Mouse (Mus musculus) stomach, embryonic 15.5 days (tissue): ENCODE data around the gene B4galnt1. TPM values are rescaled to one million over a fixed set of nuclear protein-coding genes. Genes with fewer than 3 reads are reported as not detected.
A peak's percentile ranks its signal among the peaks of the same experiment; 100 is the strongest.

Experiments
- ATAC-seq: fragments of 200-750 bp; cut with Nextera tagmentation; 2 replicates; pipeline ENCODE4 v1.8.0; 2017; ENCODE audit warnings: low read depth, moderate number of reproducible peaks, moderate TSS enrichment; ENCODE audit not compliant: insufficient read depth, low FRiP score
- H3K27ac ChIP-seq: fragments of 300-500 bp; sonication (generic); 2 replicates; pipeline ENCODE4 v1.5.1; 2015; ENCODE audit warnings: mild to moderate bottlenecking, inconsistent platforms
- H3K27me3 ChIP-seq: fragments of 300-500 bp; sonication (generic); replicated peaks from 2 replicates; pipeline ENCODE4 v1.6.1; 2015; ENCODE audit warnings: inconsistent platforms
- H3K36me3 ChIP-seq: fragments of 300-500 bp; sonication (generic); 2 replicates; pipeline ENCODE4 v1.6.1; 2015; ENCODE audit warnings: inconsistent platforms
- H3K4me1 ChIP-seq: fragments of 300-500 bp; sonication (generic); 2 replicates; pipeline ENCODE4 v1.6.1; 2015; ENCODE audit warnings: inconsistent platforms
- H3K4me2 ChIP-seq: fragments of 300-500 bp; sonication (generic); 2 replicates; pipeline ENCODE4 v1.6.1; 2015; ENCODE audit warnings: mild to moderate bottlenecking, inconsistent platforms
- H3K4me3 ChIP-seq: fragments of 300-500 bp; sonication (generic); replicated peaks from 2 replicates; pipeline ENCODE4 v1.5.1; 2015; ENCODE audit warnings: inconsistent platforms
- H3K9ac ChIP-seq: fragments of 300-500 bp; sonication (generic); 2 replicates; pipeline ENCODE4 v1.6.1; 2015; ENCODE audit warnings: inconsistent platforms
- H3K9me3 ChIP-seq: fragments of 300-500 bp; sonication (generic); 2 replicates; pipeline ENCODE4 v1.6.1; 2016; ENCODE audit warnings: inconsistent platforms
- WGBS: fragments of 180-500 bp; shearing (Covaris S2); methylation state at CpG from one replicate; pipeline ENCODE4 v1.1.7; 2015; 5-methylcytosine and 5-hydroxymethylcytosine counted together
- polyA plus RNA-seq: library from polyadenylated mRNA; unstranded; fragments of >200 nt; fragmentation: Nextera tagmentation; extraction: Ambion mirVana; gene quantifications from 2 replicates; pipeline ENCODE4 v1.2.1, GENCODE M21; 2015

B4galnt1 gene
- polyA plus RNA-seq = 29.4 and 31.4 TPM in 2 replicates

- Histone ChIP-seq H3K9ac (peak within 1 kb of the TSS; percentile 77), H3K27ac (peak within 1 kb of the TSS; percentile 74), H3K36me3 (no peaks in the 10 kb centered on the region), H3K4me3 (peak within 1 kb of the TSS; percentile 57), H3K27me3 (peaks cover 42% of the 10 kb centered on the region), H3K4me1 (peaks cover 16% of the 10 kb centered on the region), H3K4me2 (peak within 1 kb of the TSS; percentile 100), H3K9me3 (no peaks in the 10 kb centered on the region)
- peak; percentile 84 for ATAC-seq
- WGBS = 3% methylated on average over 50 of the region's 52 CpGs
These were observed at the start of gene B4galnt1 for GRCm38 (mm10) chr10:127164631-127165353. B4galnt1 (plus strand) TSS chr10:127165225.

DNA sequence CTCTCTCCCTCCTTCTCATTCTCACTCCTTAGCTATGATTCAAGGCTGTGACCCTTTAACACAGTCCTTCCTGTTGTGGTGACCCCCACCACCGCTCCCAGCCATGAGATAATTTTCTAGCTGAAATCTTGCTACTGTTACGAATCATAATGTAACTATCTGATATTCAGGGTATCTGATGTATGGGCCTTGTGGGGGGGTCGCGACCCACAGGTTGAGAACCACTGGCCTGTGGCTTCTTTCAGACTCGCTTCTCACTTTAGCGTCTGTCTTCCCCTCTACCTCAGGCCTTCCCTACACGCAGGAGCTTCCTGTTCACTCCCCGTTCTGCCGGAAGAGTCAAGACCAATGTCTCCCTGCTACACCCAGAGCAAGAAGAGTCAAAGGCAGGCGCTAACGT lies 46.6 kb upstream of the B4galnt1 start:
- 89% methylated on average over 11 of the region's 11 CpGs for WGBS
- Histone ChIP-seq H3K4me2 (no peak overlapping the region), H3K27ac (no peak overlapping the region), H3K36me3 (peaks cover 24% of the 10 kb centered on the region), H3K9ac (no peak overlapping the region), H3K27me3 (no peaks in the 10 kb centered on the region), H3K4me3 (no peak overlapping the region), H3K9me3 (no peaks in the 10 kb centered on the region), H3K4me1 (peaks cover 6% of the 10 kb centered on the region; the same call in 1 of the 2 replicates)
- no peak for ATAC-seq

DNA sequence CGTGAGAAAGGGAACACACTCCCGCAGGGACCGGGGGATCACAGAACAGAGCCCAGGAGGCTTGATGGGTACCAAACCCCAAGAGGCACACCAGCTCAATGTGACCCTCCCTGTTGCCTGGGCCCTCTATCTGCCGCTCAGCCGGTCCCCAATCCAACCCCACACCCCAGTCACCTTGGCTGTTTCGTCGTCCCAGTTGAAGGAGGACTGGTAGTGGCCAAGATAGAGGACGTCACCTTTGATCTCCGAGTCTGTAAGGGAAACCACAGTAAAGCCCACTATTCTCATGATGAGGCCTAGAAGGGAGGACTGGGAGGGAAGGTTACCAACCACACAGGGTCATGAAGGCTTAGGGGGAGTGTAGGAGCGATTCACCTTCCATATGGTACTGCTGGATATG lies 45.8 kb upstream of the B4galnt1 start:
- Histone ChIP-seq H3K4me1 (peaks cover 6% of the 10 kb centered on the region; the same call in 1 of the 2 replicates), H3K4me2 (no peak overlapping the region), H3K9ac (no peak overlapping the region), H3K27ac (no peak overlapping the region), H3K9me3 (no peaks in the 10 kb centered on the region), H3K4me3 (no peak overlapping the region), H3K27me3 (no peaks in the 10 kb centered on the region), H3K36me3 (peaks cover 24% of the 10 kb centered on the region)
- no peak for ATAC-seq
- 89% methylated on average over 10 of the region's 10 CpGs for WGBS

DNA sequence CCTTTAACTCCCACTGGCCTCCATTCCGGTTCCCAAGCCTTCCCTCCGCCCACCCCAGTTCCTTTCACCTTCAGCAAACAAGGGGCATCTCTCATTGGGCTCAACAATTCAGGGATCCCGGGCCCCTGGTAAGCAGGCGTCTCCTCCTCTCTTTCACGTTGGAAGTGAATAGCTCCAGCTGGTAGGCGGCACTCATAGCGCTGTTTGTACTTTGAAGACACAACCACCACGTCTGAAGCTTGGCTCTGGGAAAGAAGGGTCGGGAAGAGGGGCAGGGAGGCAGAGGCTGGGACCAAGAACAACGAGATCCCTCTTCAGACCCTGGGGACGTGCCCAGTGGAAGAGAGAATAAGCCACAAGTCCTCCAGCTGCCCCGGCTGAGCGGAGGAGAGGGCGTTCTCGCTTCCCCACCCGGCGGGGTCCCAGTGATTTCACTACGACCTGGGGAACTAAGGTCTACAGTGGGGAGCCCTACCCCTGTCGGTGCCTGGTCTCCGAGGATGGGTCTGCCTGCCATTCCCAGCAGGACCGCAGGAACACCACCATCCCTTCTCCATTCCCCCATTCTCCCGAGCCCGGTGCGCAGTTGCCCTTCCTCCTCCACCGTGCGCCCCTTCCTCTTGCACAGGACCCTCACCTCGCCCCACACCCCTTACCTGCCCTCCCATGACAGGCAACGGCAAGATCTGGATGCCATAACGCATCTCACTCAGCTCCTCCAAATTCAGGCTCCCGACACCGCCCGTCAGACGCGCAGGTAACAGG lies 44.5 kb upstream of the B4galnt1 start:
- peak overlapping the region; percentile 95 for H3K4me2 ChIP-seq
- peak overlapping the region; percentile 77 for H3K9ac ChIP-seq
- peaks cover 6% of the 10 kb centered on the region; the same call in 1 of the 2 replicates for H3K4me1 ChIP-seq
- no peaks in the 10 kb centered on the region for H3K27me3 ChIP-seq
- H3K36me3 ChIP-seq = peaks cover 21% of the 10 kb centered on the region
- no peak overlapping the region for H3K27ac ChIP-seq
- no peaks in the 10 kb centered on the region for H3K9me3 ChIP-seq
- peak; percentile 11; the same call in 1 of the 2 replicates for ATAC-seq
- 4% methylated on average over 34 of the region's 34 CpGs for WGBS
- peak overlapping the region; percentile 96 for H3K4me3 ChIP-seq

DNA sequence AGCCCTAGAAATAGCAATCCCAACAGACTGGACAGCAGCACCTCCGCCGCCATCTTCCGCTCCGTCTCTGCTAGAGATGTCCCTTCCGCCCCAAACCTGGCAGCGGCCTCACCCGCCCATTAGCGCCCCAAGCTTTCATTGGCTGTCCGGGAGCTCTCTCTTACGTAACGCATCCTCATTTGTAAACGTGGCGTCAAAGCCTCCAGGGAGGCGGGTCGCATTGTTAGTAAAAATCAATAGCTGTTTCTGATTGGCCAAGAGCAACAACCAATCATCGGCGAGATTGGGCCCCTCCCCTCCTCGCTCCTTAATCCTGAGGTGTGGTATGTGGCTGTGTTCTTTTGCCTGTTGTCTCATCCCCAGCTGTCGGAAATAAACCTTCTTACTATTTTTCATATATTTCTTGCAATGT lies 44.0 kb upstream of the B4galnt1 start, which contains the start of gene Os9:
TSS of gene Os9 (minus strand) at position 66 of the 412 bp plus-strand sequence.
- Histone ChIP-seq H3K4me1 (peaks cover 6% of the 10 kb centered on the region; the same call in 1 of the 2 replicates), H3K4me3 (peak within 1 kb of the TSS; percentile 96), H3K27me3 (no peaks in the 10 kb centered on the region), H3K27ac (no peak within 1 kb of the TSS), H3K9ac (peak within 1 kb of the TSS; percentile 77), H3K4me2 (peak within 1 kb of the TSS; percentile 95), H3K9me3 (no peaks in the 10 kb centered on the region), H3K36me3 (peaks cover 15% of the 10 kb centered on the region)
- under 1% methylated on average over 19 of the region's 19 CpGs for WGBS
- ATAC-seq = peak; percentile 98

DNA sequence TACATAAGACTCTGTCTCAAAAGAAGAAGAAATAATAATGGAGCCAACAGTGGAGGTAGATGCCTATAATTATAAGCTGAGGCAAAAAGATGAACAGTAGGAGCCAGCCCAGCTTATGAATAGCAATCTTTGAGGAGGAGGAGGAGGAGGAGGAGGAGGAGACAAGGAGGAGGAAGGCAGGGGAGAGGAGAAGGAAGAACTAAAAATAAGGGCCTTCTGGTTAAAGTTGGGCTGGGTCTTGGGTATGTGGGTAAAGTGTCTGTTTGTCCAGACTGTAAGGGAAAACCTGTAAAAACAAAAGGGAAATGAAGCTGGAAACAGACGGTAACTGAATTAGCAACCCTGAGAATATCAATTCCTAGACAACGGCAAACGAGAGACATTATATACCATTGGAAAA lies 43.0 kb upstream of the B4galnt1 start:
- no peak for ATAC-seq
- Histone ChIP-seq H3K4me1 (peaks cover 6% of the 10 kb centered on the region; the same call in 1 of the 2 replicates), H3K36me3 (peaks cover 10% of the 10 kb centered on the region), H3K27me3 (no peaks in the 10 kb centered on the region), H3K27ac (no peak overlapping the region), H3K9ac (no peak overlapping the region), H3K4me2 (no peak overlapping the region), H3K9me3 (no peaks in the 10 kb centered on the region), H3K4me3 (no peak overlapping the region)
- 83% methylated on average over 3 of the region's 3 CpGs for WGBS

DNA sequence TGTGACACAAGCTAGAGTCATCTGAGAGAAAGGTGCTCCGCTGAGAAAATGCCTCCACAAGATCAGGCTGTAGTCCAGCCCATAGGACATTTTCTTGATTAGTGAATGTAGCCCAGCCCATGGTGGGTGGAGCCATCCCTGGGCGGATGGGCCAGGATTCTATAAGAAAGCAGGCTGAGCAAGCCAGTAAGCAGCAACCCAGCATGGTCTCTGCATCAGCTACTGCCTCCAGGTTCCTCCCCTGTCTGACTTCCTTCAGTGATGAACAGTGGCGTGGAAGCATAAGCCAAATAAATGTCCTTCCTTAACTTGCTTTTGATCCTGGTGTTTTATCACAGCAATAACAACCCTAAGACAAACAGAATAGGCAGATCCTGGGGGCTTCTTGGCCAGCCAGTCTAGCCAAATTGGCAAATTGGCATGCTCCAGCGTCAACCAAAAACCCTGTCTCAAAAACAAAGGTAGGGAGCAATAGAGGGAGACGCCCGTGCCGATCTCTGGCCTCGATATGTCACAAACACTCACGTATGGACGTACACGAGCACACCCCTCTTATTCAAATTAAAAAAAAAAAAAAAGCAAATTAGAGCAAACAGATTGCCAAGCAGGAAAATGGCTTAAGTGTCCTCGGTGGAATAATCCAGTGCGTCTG lies 42.1 kb upstream of the B4galnt1 start:
- ATAC-seq = peak; percentile 53
- H3K4me2 ChIP-seq = peak overlapping the region; percentile 53
- 0 out of 2 replicates have a peak overlapping the region, but pooled peaks have one; percentile 0 for H3K27ac ChIP-seq
- peaks cover 5% of the 10 kb centered on the region; the same call in 1 of the 2 replicates for H3K36me3 ChIP-seq
- H3K4me1 ChIP-seq = peaks cover 6% of the 10 kb centered on the region; the same call in 1 of the 2 replicates
- H3K9ac ChIP-seq = no peak overlapping the region
- H3K9me3 ChIP-seq = no peaks in the 10 kb centered on the region
- no peaks in the 10 kb centered on the region for H3K27me3 ChIP-seq
- 12% methylated on average over 13 of the region's 13 CpGs for WGBS
- H3K4me3 ChIP-seq = no peak overlapping the region; the same call in 1 of the 2 replicates

- Histone ChIP-seq H3K9me3 (no peaks in the 10 kb centered on the region), H3K4me2 (peak overlapping the region; percentile 53), H3K36me3 (peaks cover 5% of the 10 kb centered on the region; the same call in 1 of the 2 replicates), H3K4me1 (peaks cover 6% of the 10 kb centered on the region; the same call in 1 of the 2 replicates), H3K27me3 (no peaks in the 10 kb centered on the region), H3K27ac (no peak overlapping the region), H3K4me3 (no peak overlapping the region; the same call in 1 of the 2 replicates), H3K9ac (no peak overlapping the region)
- WGBS = 13% methylated on average over 4 of the region's 4 CpGs
- ATAC-seq = no peak
These were observed 41.6 kb upstream of the B4galnt1 start for GRCm38 (mm10) chr10:127123436-127123805.

DNA sequence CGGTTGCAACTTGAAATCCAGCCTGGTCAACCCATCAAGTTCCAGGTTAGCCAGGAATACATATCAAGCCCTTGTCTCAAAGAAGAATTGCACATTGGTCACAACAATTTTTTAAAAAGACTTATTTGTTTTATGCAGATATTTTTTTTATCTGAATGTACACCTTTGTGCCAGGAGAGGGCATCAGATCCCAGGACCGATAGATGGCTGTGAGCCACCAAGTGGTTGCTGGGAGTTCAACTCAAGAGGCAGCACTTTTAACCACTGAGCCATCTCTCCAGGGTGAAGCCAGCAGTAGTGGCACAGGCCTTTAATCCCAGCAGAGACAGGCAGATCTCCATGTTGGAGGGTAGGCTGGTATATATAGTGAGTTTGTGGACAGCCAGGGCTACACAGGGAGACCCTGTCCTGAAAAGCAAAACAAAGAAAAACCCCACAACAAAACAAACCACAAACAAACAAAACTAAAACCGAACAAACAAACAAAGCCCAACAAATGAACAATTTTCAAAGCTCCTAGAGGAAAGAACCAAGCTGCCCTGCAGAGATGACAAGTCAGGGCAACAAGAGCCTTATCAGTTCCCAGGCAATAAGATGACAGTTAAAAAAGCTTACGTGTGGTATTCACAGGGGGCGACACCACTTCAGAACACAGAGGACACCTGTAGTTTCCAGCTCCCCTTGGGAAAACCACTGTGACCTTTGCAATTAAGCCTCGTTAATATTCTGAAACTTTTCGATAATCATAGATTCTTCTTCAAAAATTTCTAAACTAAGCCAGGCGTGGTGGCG lies 39.6 kb upstream of the B4galnt1 start:
- no peaks in the 10 kb centered on the region for H3K36me3 ChIP-seq
- H3K27ac ChIP-seq = no peak overlapping the region
- H3K9ac ChIP-seq = no peak overlapping the region
- no peak overlapping the region for H3K4me2 ChIP-seq
- no peaks in the 10 kb centered on the region for H3K9me3 ChIP-seq
- WGBS = 69% methylated on average over 9 of the region's 9 CpGs
- no peaks in the 10 kb centered on the region for H3K27me3 ChIP-seq
- H3K4me3 ChIP-seq = no peak overlapping the region
- no peak for ATAC-seq
- H3K4me1 ChIP-seq = peaks cover 3% of the 10 kb centered on the region; the same call in 1 of the 2 replicates

- ATAC-seq = no peak
- H3K4me3 ChIP-seq = no peak overlapping the region
- 66% methylated on average over 5 of the region's 5 CpGs for WGBS
- no peak overlapping the region for H3K27ac ChIP-seq
- H3K36me3 ChIP-seq = no peaks in the 10 kb centered on the region
- no peak overlapping the region for H3K9ac ChIP-seq
- H3K4me2 ChIP-seq = no peak overlapping the region
- peaks cover 2% of the 10 kb centered on the region; the same call in 1 of the 2 replicates for H3K4me1 ChIP-seq
- no peaks in the 10 kb centered on the region for H3K9me3 ChIP-seq
- no peaks in the 10 kb centered on the region for H3K27me3 ChIP-seq
These were observed 38.4 kb upstream of the B4galnt1 start for GRCm38 (mm10) chr10:127126579-127126978.
